Mouse (Mus musculus) liver, adult 10 weeks (tissue): ENCODE measurements around the gene Pmel. TPM values are rescaled to one million over a fixed set of nuclear protein-coding genes. Genes with fewer than 3 reads are reported as not detected.

Source experiments
- polyA plus RNA-seq: library from polyadenylated mRNA; stranded (reverse); fragments of 350-450 nt; fragmentation: Illumina TruSeq; extraction: RNeasy Lipid Tissue Mini Kit (QIAGEN cat#74804); gene quantifications from one replicate; pipeline ENCODE4 v1.2.3, GENCODE M21; 2014; ENCODE audit warnings: low read depth, low replicate concordance

Gene Pmel
- not detected for polyA plus RNA-seq

DNA sequence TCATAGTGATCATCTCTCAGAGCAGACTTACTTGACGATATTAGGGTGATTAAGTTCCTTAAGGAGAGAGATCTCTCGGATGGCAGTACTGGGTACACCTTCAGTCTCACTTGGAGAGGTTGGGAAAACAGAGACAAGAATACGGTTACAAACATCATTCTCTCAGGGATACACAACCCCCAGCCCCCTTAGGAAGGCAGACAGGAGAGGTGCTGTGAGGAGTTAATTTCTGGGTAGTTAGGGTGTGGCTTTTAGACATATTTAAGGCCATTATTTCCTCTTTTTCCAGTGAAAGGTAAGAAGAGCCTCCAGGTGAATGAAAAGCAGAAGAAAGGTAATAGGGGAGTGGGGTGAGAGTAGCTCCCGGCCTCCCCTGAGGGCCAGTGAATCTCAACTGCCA lies at the start of gene Pmel:
Pmel (plus strand) TSS at position 301 of the 400 bp plus-strand sequence.

DNA sequence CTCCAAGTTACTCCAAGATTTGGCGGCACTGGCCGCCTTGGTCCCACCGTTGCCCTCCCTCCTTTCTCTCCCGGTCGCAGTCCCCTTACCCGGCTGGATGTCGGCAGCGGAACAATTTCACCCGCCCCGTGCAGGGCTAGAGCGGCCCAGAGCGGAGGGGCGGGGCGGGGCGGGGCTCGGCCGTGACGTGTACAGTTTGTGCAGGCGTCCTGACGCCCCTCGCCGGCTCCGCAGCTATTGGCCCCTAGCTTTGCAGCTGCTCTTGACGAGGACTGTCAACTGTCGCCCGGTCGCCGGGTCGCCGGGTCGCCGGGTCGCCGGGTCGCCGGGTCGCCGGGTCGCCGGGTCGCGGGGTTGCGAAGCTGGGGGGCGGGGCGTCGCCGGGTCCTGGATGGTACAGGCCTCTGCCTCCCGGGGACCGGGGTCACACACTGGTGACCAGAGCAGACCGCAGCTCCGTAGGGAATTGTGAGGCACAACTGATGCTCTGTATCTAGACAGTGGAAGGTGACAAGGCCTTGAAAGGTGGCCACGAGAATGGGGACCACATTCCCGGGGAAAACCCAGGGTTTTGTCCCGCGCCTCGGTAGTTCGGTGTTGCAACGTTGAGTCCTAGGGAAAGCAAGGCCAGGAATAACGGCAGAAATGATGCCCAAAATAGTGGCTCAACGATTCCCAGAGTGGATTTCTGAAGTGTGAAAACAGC lies 30.1 kb upstream of the Pmel start, which contains the start of gene Suox:
Suox (minus strand) TSS at position 311 of the 706 bp plus-strand sequence.

DNA sequence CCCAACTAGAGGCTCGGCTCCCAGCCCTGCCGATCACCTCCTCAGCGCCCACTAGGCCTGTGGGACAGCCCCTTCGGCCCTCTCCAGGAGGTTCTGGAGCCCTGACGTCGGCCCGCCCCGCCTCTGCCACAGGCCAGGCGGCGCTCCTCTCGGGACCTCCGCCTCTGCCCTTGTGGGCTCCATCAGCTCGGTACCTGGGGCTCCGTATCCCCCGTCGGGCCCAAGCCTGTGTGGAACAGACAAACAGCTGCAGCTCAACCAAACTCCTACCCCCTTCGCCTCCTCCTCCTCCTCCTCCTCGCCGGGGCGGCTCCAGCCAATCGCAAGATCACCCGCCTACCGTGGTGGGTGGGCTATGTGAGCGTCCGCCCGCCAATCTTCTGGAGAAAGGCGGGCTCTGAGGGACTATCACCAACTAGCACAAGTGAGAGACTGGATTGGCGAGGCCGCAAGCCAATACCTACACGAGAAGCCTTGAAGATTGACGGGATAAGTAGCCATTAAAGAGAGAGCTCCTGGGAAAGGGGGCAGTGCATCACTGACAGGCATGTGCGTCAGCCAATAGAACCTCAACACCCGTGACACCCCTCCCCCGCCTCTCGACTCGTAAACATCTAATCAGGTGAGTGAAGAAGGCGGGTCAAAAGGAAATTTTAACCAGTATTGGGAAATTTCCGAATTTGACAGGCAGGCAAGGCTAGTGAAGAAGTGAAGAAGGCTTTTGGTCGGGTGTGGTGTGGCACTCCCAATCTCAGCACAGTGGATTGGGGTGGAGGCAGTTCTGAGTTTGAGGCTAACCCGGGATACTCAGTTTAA lies 7.8 kb upstream of the Pmel start, which contains the start of gene Rab5b:
Rab5b (minus strand) TSS at position 273 of the 816 bp plus-strand sequence.

DNA sequence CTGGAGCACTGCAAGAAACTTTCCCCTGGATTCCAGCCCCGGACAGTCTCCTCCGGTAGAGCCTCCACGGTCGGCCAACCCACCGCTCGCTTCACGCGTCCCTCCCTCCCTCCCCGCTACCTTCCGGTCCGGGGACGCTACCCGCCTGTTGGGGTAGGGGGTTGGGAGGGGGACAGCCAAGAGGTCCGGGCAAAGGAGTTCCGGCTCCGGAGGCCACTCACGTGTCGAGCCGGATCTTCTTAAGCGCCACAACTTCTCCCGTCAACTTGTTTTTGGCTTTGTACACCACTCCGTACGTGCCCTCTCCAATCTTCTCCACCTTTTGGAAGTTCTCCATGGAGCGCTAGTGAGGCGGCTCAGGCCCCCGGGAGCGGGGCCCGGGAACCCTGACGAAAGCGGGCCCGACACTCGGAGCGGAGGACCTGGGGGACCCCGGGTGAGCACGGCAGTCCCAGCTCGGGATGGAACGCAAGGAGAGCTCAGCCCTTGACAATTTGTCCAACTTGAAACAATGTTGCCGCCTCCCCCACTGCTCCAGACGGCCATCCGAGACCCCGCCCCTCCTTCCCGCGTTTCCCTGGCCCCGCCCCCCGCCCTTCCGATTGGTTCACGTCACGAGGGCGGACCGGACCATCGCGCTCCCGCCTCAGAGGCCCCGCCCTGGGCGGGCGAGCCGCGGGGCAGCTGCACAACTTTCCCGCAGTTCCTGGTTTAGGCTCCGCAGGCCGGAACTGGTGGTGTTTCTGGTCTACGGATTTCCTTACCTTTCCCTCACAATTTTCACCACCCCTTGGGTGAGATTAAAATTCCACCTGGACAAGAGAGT lies 709 bp downstream of the Pmel start, which contains the start of gene Cdk2:
Cdk2 (minus strand) TSS at position 541 of the 826 bp plus-strand sequence.

DNA sequence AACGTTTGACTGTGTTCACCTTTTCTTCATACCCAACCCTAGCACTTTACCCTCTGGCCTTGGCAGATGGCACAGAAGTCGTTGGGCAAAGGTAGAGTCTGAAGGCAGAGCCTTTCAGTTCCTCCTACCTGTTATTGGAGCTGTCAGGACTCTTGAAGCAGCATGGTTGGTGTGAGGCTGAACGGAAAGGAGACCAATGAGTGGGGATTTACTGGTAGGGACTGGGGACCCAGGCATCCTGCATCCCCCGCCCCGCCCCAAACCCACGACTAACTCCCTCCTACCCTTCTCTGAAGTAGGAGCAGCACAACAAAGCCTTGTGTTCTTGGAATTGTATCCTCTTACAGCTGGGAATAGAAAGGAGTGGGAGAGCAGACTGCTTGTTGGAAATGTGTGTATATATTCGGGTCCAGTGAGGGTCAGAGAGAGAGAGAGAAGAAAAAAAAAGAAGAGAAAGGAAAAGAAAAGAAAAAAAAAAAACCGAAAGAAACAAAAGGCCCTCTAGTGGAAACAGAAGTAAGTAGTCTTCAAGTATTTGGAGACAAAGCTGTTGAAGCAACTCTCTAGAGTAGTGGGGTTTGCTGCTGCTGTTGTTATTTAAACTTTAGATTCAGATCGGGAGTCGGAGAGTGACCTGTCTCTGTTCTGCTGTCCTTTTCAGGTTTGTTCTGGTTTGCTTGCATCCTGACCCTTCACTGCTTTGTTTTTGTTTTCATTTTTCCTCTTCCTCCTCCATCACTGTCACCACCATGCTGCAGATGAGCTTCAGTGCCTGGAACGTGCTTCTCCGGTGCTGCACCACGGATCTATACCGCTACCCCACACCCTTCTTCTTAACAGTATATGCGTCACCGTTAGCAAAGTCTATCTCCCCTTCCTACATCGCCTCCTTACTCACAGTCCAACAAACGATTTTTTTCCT lies 40.9 kb downstream of the Pmel start, which contains the start of gene Dgka:
Dgka (minus strand) TSS at position 176 of the 922 bp plus-strand sequence.

DNA sequence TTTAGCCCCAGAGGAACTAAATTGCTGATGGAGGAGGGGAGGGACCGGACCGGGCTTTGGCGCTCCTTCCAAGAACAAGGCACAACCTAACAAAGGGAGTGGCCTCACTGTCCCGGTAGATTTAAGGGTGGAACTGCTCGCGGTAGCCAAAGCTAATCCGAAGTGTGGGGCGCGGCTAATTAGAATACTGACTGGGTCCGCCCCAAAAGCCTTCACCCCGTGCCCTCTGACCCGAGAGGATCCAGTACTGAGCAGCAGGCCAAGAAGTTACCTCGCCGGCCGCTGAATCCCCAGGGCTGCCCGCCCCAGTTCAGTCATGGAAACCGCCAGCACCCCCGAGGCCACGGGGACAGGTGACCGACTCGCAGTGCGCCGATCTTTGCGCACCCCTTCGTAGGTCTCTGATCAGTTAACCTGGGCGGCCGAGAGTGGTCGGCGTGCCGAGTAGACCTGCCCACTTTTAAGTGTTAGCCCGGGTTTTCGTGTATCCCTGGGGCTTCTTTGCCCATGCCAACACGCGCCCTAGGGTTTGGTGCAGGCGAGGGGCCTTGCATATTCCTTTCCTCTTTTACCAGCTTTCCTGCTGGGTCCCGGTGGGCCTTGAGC lies 43.8 kb downstream of the Pmel start, which contains the start of gene Pym1:
Pym1 (plus strand) TSS at position 244 of the 606 bp plus-strand sequence.

Other genes starting within 250 kb of the Pmel start
- 34.1 TPM for gene Smarcc2, start 244.9 kb upstream of the Pmel start, polyA plus RNA-seq
- 58.1 TPM for gene Myl6, start 210.1 kb upstream of the Pmel start, polyA plus RNA-seq
- gene Myl6b, start 205.5 kb upstream of the Pmel start, polyA plus RNA-seq: not detected
- gene Esyt1, start 178.3 kb upstream of the Pmel start, polyA plus RNA-seq: 1.4 TPM
- 0.85 TPM for gene Zc3h10, start 156.4 kb upstream of the Pmel start, polyA plus RNA-seq
- 17.9 TPM for gene Rpl41, start 154.9 kb upstream of the Pmel start, polyA plus RNA-seq
- 57.7 TPM for gene Pa2g4, start 138.2 kb upstream of the Pmel start, polyA plus RNA-seq
- 51.1 TPM for gene Erbb3, start 114.5 kb upstream of the Pmel start, polyA plus RNA-seq
- gene Rps26, start 77.4 kb upstream of the Pmel start, polyA plus RNA-seq: 7.3 TPM
- gene Ikzf4, start 58.2 kb upstream of the Pmel start, polyA plus RNA-seq: 0.13 TPM
- 75.1 TPM for gene Suox, start 30.1 kb upstream of the Pmel start, polyA plus RNA-seq
- 81.8 TPM for gene Rab5b, start 7.9 kb upstream of the Pmel start, polyA plus RNA-seq
- 5.6 TPM for gene Cdk2, start 836 bp downstream of the Pmel start, polyA plus RNA-seq
- gene Dgka, start 40.7 kb downstream of the Pmel start, polyA plus RNA-seq: 5.1 TPM
- gene Pym1, start 43.7 kb downstream of the Pmel start, polyA plus RNA-seq: 2.5 TPM
- gene Mmp19, start 86.7 kb downstream of the Pmel start, polyA plus RNA-seq: 56.0 TPM
- 19.5 TPM for gene Dnajc14, start 99.9 kb downstream of the Pmel start, polyA plus RNA-seq
- 2.1 TPM for gene Tmem198b, start 100.2 kb downstream of the Pmel start, polyA plus RNA-seq
- 153 TPM for gene Sarnp, start 113.1 kb downstream of the Pmel start, polyA plus RNA-seq
- 126 TPM for gene Ormdl2, start 117.5 kb downstream of the Pmel start, polyA plus RNA-seq
- not detected for gene Gdf11, start 187.5 kb downstream of the Pmel start, polyA plus RNA-seq
- gene Cd63, start 196.8 kb downstream of the Pmel start, polyA plus RNA-seq: 7.7 TPM
- 7.7 TPM for gene Rdh5, start 218.7 kb downstream of the Pmel start, polyA plus RNA-seq
- gene Bloc1s1, start 219.8 kb downstream of the Pmel start, polyA plus RNA-seq: 15.0 TPM
- 0.69 TPM for gene Itga7, start 229.6 kb downstream of the Pmel start, polyA plus RNA-seq